Mouse (Mus musculus): ENCODE results near the gene Pm20d2. TPM values are rescaled to one million over a fixed set of nuclear protein-coding genes. Genes with fewer than 3 reads are reported as not detected.

Pm20d2 gene
- polyA plus RNA-seq (2014; fragmentation: Nextera tagmentation; extraction: Ambion mirVana), result 0.54 and 1.2 TPM in 2 replicates

DNA sequence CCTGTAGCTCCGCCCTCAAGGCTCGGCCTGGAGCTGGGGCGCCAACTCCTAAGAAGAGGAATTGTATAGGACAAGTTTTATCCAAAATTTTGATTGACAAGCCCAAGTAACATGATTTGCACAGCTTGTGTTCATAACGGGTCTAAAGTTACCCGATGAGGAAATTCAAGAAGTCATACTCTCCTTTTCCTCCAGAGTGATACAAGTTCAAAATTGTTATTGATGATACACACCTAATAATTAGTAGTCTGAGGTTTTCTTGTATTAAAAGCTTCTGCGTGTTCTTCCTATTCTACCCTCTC lies at the start of gene Pm20d2:
Pm20d2 (minus strand) TSS at position 3 of the 302 bp plus-strand sequence.
- Histone ChIP-seq H3K4me3 (ENCODE audit: low read depth, low read length) (peak within 1 kb of the TSS; percentile 66), H3K9me3 (ENCODE audit: control insufficient read depth, low read length) (no peaks in the 10 kb centered on the region), H3K36me3 (ENCODE audit: control insufficient read depth, insufficient read depth, low read length) (no peaks in the 10 kb centered on the region), H3K27ac (ENCODE audit: low read depth, low read length) (peak within 1 kb of the TSS; percentile 31; the same call in 1 of the 2 replicates), H3K9ac (ENCODE audit: low read depth, low read length) (peak within 1 kb of the TSS; percentile 65), H3K4me1 (replicated peaks; ENCODE audit: control insufficient read depth, insufficient read depth, low read length) (no peaks in the 10 kb centered on the region), H3K27me3 (ENCODE audit: control insufficient read depth, insufficient read depth, low read length) (peaks cover 3% of the 10 kb centered on the region; the same call in 1 of the 2 replicates), H3K4me2 (replicated peaks; ENCODE audit: low read depth, low read length) (peak within 1 kb of the TSS; percentile 90)
- ATAC-seq (ENCODE audit: low FRiP score) (no peak), DNase-seq (ENCODE audit: low spot score) (no peak)
- WGBS, result 20% methylated on average over 6 of the region's 6 CpGs

DNA sequence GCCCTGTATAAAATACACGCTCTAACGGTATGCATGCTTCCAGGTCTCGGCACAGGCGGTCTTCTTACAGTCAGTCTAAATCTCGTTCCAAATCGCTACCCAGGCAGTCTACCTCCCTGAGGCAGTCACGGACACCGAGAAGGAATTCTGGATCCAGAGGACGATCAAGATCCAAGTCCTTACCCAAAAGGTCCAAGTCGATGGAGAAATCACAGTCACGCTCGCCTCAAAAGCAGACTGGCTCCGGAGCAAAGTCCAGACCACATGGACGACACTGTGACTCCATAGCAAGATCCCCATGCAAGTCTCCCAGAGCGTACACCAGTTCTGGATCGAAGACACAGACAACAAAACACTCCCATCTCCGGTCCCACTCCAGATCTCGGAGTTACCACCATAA lies 41.3 kb upstream of the Pm20d2 start:
- DNase-seq (ENCODE audit: low spot score), result no peak
- Histone ChIP-seq H3K27me3 (ENCODE audit: control insufficient read depth, insufficient read depth, low read length) (no peaks in the 10 kb centered on the region), H3K27ac (ENCODE audit: low read depth, low read length) (no peak overlapping the region), H3K4me2 (replicated peaks; ENCODE audit: low read depth, low read length) (no peak overlapping the region), H3K9me3 (ENCODE audit: control insufficient read depth, low read length) (no peaks in the 10 kb centered on the region), H3K4me1 (replicated peaks; ENCODE audit: control insufficient read depth, insufficient read depth, low read length) (no peaks in the 10 kb centered on the region), H3K36me3 (ENCODE audit: control insufficient read depth, insufficient read depth, low read length) (no peaks in the 10 kb centered on the region), H3K4me3 (ENCODE audit: low read depth, low read length) (no peak overlapping the region), H3K9ac (ENCODE audit: low read depth, low read length) (no peak overlapping the region)
- 93% methylated on average over 18 of the region's 18 CpGs for WGBS
- no peak for ATAC-seq (ENCODE audit: low FRiP score)

DNA sequence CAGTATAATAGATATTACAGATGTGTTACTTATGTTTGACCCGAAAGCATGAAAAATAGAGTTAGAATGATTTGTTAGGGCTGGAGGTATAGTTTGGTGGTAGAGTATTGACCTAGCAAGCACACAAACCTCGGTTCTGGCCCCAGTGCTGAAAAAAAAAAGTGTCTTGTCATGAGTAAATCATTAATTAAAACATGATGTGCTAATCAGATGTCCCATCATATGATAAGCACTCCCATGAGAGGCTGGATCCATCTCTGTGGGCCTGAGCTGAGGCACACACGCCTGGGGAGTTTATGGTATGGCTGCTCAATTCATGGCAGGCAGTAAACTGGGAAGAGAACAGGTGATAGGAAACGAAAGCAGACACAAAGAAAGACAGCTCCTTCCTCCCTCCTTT lies 40.1 kb upstream of the Pm20d2 start:
- DNase-seq (ENCODE audit: low spot score), result no peak
- no peaks in the 10 kb centered on the region for H3K4me1 ChIP-seq (replicated peaks; ENCODE audit: control insufficient read depth, insufficient read depth, low read length)
- no peaks in the 10 kb centered on the region for H3K36me3 ChIP-seq (ENCODE audit: control insufficient read depth, insufficient read depth, low read length)
- no peak overlapping the region for H3K9ac ChIP-seq (ENCODE audit: low read depth, low read length)
- H3K9me3 ChIP-seq (ENCODE audit: control insufficient read depth, low read length), result no peaks in the 10 kb centered on the region
- no peak overlapping the region for H3K4me2 ChIP-seq (replicated peaks; ENCODE audit: low read depth, low read length)
- H3K27me3 ChIP-seq (ENCODE audit: control insufficient read depth, insufficient read depth, low read length), result no peaks in the 10 kb centered on the region
- no peak overlapping the region for H3K27ac ChIP-seq (ENCODE audit: low read depth, low read length)
- ATAC-seq (ENCODE audit: low FRiP score), result no peak
- no peak overlapping the region for H3K4me3 ChIP-seq (ENCODE audit: low read depth, low read length)
- 74% methylated on average over 4 of the region's 4 CpGs for WGBS

DNA sequence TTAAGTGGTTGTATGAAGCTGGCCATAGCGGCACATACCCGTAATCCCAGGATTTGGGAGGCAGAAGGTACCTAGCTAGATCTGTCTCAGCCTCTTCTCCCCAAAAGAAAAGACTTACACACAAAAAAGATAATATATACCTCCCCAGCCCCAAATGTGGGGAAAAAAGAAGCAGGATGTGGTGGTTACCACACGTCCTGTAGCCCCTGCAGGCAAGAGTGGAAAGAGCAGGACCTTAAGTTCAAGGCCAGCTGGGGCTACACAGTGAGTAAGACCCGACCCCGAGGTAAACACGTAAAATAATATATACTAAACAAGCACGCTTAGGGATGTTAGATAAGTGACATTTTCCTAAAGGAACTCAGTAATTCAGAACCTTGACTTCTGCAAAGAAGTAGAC lies 37.6 kb upstream of the Pm20d2 start:
- H3K4me1 ChIP-seq (replicated peaks; ENCODE audit: control insufficient read depth, insufficient read depth, low read length), result no peaks in the 10 kb centered on the region
- ATAC-seq (ENCODE audit: low FRiP score) (no peak), DNase-seq (ENCODE audit: low spot score) (no peak)
- no peaks in the 10 kb centered on the region for H3K27me3 ChIP-seq (ENCODE audit: control insufficient read depth, insufficient read depth, low read length)
- no peaks in the 10 kb centered on the region for H3K36me3 ChIP-seq (ENCODE audit: control insufficient read depth, insufficient read depth, low read length)
- H3K4me3 ChIP-seq (ENCODE audit: low read depth, low read length), result no peak overlapping the region
- H3K27ac ChIP-seq (ENCODE audit: low read depth, low read length), result no peak overlapping the region
- H3K4me2 ChIP-seq (replicated peaks; ENCODE audit: low read depth, low read length), result no peak overlapping the region
- 90% methylated on average over 7 of the region's 7 CpGs for WGBS
- H3K9me3 ChIP-seq (ENCODE audit: control insufficient read depth, low read length), result no peaks in the 10 kb centered on the region
- no peak overlapping the region for H3K9ac ChIP-seq (ENCODE audit: low read depth, low read length)

DNA sequence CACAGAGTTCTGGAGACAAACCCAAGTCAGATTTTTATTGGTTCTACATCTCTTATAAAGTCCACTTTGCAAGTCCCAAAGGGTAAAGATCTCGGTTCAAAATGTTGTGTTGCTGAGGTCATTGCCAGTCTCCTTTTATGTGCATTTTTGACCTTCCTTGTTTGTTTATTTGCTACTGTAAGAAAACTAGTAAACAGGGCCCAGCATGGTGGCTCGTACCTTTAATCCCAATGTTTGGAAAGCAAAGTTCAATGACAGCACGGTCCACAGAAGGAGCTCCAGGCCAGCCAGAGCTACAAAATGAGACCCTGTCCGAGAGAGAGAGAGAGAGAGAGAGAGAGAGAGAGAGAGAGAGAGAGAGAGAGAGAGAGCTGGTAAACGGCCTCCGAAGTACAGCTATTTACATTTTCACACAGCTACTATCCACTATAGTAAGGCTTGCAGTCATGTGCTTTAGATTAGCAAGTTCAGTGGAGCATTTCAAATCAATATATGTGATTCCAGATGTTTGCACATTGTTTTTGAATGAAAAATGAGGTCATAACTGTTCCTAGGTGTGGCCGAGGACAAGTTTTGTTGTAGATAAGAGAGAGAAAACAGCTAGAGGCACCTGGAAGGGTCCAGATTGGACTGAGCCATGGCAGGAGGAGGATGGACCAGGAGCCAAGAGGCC lies 34.6 kb upstream of the Pm20d2 start:
- Histone ChIP-seq H3K9ac (ENCODE audit: low read depth, low read length) (no peak overlapping the region), H3K4me3 (ENCODE audit: low read depth, low read length) (no peak overlapping the region), H3K9me3 (ENCODE audit: control insufficient read depth, low read length) (no peaks in the 10 kb centered on the region), H3K4me2 (replicated peaks; ENCODE audit: low read depth, low read length) (no peak overlapping the region), H3K36me3 (ENCODE audit: control insufficient read depth, insufficient read depth, low read length) (no peaks in the 10 kb centered on the region), H3K4me1 (replicated peaks; ENCODE audit: control insufficient read depth, insufficient read depth, low read length) (no peaks in the 10 kb centered on the region), H3K27me3 (ENCODE audit: control insufficient read depth, insufficient read depth, low read length) (no peaks in the 10 kb centered on the region), H3K27ac (ENCODE audit: low read depth, low read length) (no peak overlapping the region)
- no peak for DNase-seq (ENCODE audit: low spot score)
- ATAC-seq (ENCODE audit: low FRiP score), result no peak
- 72% methylated on average over 7 of the region's 7 CpGs for WGBS

DNA sequence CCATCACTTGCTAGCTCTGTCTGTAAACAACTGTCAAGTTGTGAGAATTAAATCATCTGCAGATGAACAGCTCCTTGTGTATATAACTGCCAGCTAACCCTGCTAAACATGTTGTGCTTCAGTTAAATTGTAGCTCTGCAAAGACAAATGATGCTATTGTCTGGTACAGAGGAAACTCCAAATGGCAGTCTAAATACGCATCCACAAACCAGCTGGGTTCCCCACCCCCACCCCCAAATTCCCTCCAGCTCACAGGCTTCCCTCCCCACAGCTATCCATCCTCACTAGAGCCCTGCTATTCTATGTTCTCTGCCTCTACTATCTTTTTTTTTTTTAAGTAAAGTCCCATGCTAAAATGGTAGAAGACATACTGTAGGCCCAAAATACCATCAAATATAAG lies 32.3 kb upstream of the Pm20d2 start:
- Histone ChIP-seq H3K36me3 (ENCODE audit: control insufficient read depth, insufficient read depth, low read length) (no peaks in the 10 kb centered on the region), H3K27me3 (ENCODE audit: control insufficient read depth, insufficient read depth, low read length) (no peaks in the 10 kb centered on the region), H3K9me3 (ENCODE audit: control insufficient read depth, low read length) (no peaks in the 10 kb centered on the region), H3K4me3 (ENCODE audit: low read depth, low read length) (no peak overlapping the region), H3K9ac (ENCODE audit: low read depth, low read length) (no peak overlapping the region), H3K4me2 (replicated peaks; ENCODE audit: low read depth, low read length) (no peak overlapping the region), H3K27ac (ENCODE audit: low read depth, low read length) (no peak overlapping the region), H3K4me1 (replicated peaks; ENCODE audit: control insufficient read depth, insufficient read depth, low read length) (no peaks in the 10 kb centered on the region)
- WGBS, result 42% methylated on average over 1 of the region's 1 CpGs
- ATAC-seq (ENCODE audit: low FRiP score), result no peak
- no peak for DNase-seq (ENCODE audit: low spot score)

DNA sequence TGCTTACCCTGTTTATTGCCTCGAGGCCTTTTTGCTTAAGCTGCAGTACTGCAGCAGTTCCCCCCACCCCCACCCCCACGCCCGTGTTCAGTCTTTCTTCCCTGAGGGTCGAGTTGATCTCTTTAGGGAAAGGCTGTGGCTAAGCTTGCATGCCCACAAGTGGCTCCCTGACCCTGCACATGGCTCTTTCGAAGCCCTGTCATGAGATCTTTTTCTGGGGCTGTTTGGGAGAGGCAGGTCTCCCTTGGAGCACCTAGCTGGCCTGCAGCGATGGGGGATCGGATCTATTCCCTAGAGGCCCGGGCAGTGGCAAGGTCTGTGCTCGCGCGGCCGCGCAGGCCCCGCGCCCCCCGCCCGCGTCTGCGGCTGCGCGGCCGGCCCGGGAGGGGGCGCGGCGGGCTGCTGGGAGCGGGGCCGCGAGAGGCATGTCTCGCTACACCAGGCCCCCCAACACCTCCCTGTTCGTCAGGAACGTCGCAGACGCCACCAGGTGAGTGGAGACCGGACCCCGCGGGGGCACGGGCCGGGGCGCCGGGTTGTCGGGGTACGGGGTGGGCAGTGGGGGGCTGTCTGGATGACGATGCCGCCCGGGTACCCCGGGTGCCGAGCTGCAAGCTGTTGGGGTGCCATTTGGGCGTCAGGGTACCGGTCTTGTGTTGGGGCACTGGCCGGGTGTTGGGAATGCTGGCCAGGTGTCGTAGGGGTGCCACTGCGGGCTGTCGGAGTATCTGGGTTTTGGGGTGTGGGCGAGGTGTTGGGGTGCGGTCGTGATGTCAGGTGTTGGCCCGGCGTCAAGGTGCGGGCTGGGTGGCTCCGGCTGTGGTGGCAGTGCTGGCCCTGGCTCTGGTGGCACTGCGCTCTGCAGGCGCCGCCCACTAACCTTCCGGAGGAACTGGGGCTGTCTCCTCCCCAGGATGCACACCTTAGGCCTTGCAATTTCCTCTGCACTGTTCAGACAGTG lies 19.6 kb upstream of the Pm20d2 start, which contains the start of gene Srsf12:
Srsf12 (plus strand) TSS at position 111 of the 961 bp plus-strand sequence.
- WGBS, result 2% methylated on average over 61 of the region's 65 CpGs
- Histone ChIP-seq H3K4me3 (ENCODE audit: low read depth, low read length) (peak within 1 kb of the TSS; percentile 70), H3K4me2 (replicated peaks; ENCODE audit: low read depth, low read length) (peak within 1 kb of the TSS; percentile 99), H3K36me3 (ENCODE audit: control insufficient read depth, insufficient read depth, low read length) (no peaks in the 10 kb centered on the region), H3K27me3 (ENCODE audit: control insufficient read depth, insufficient read depth, low read length) (no peaks in the 10 kb centered on the region), H3K9me3 (ENCODE audit: control insufficient read depth, low read length) (no peaks in the 10 kb centered on the region), H3K27ac (ENCODE audit: low read depth, low read length) (no peak within 1 kb of the TSS; the same call in 1 of the 2 replicates), H3K4me1 (replicated peaks; ENCODE audit: control insufficient read depth, insufficient read depth, low read length) (no peaks in the 10 kb centered on the region), H3K9ac (ENCODE audit: low read depth, low read length) (peak within 1 kb of the TSS; percentile 68)
- ATAC-seq (ENCODE audit: low FRiP score), result peak; percentile 83
- DNase-seq (ENCODE audit: low spot score), result peak; percentile 71

DNA sequence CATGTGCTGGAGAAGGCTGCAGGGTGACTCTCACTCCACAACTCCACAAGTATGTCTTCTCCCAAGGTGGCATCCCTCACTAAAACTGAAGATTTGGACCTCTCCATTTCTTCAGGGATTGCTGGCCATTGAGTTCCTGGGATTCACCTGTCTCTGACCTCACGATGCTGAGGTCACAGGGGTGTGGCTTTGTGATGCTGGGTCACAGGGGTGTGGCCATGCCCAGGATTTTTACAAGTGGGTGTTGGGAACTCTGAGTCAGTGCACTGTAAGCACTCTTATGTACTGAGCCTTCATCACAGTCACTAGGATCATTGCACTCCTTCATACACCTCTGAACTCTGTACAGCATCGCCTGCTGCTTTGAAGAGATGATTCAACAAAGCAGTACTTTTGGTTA lies 18.0 kb upstream of the Pm20d2 start:
- DNase-seq (ENCODE audit: low spot score) (no peak), ATAC-seq (ENCODE audit: low FRiP score) (no peak)
- H3K4me2 ChIP-seq (replicated peaks; ENCODE audit: low read depth, low read length), result no peak overlapping the region
- H3K9me3 ChIP-seq (ENCODE audit: control insufficient read depth, low read length), result no peaks in the 10 kb centered on the region
- 67% methylated on average over 2 of the region's 2 CpGs for WGBS
- no peak overlapping the region for H3K27ac ChIP-seq (ENCODE audit: low read depth, low read length)
- H3K9ac ChIP-seq (ENCODE audit: low read depth, low read length), result no peak overlapping the region
- H3K27me3 ChIP-seq (ENCODE audit: control insufficient read depth, insufficient read depth, low read length), result no peaks in the 10 kb centered on the region
- H3K4me3 ChIP-seq (ENCODE audit: low read depth, low read length), result no peak overlapping the region
- H3K36me3 ChIP-seq (ENCODE audit: control insufficient read depth, insufficient read depth, low read length), result no peaks in the 10 kb centered on the region
- H3K4me1 ChIP-seq (replicated peaks; ENCODE audit: control insufficient read depth, insufficient read depth, low read length), result no peaks in the 10 kb centered on the region

Measured in hindbrain, embryonic 11.5 days (tissue).